Mouse (Mus musculus) CH12.LX (cell line): ENCODE measurements around the gene Nup88. TPM values are rescaled to one million over a fixed set of nuclear protein-coding genes. Genes with fewer than 3 reads are reported as not detected.

Source experiments
- DNase-seq: peaks from one replicate; pipeline ENCODE4 v3.0.0-alpha.2; 2013; ENCODE audit errors: extremely low read depth
- H3K27ac ChIP-seq: 2 replicates; pipeline ENCODE4 v1.5.1; 2012; ENCODE audit warnings: low read depth, mild to moderate bottlenecking, control low read depth, moderate library complexity; ENCODE audit not compliant: insufficient read depth
- H3K27me3 ChIP-seq: replicated peaks from 2 replicates; pipeline ENCODE3; 2012; ENCODE audit warnings: inconsistent platforms
- H3K36me3 ChIP-seq, 2 experiments: replicated peaks in 1 of 2; 2 replicates each; pipeline versions ENCODE3 to v1.6.1; 2012; ENCODE audit warnings: inconsistent platforms in 1 of 2, low read length in 1 of 2, mild to moderate bottlenecking in 1 of 2, mixed read lengths in 1 of 2, moderate library complexity in 1 of 2; ENCODE audit not compliant: control insufficient read depth in 1 of 2, insufficient read depth in 1 of 2
- H3K4me1 ChIP-seq, 2 experiments: 2 replicates each; pipeline ENCODE4 v1.6.1; 2012; ENCODE audit warnings: inconsistent platforms in 1 of 2, moderate library complexity in 1 of 2; ENCODE audit not compliant: insufficient read depth in 2 of 2, control insufficient read depth in 1 of 2
- H3K4me2 ChIP-seq: 2 replicates; pipeline ENCODE4 v1.6.1; 2012; ENCODE audit warnings: low read depth, mild to moderate bottlenecking, control low read depth; ENCODE audit not compliant: poor library complexity, insufficient read depth, severe bottlenecking
- H3K4me3 ChIP-seq, 3 experiments: fragments of 150-350 bp in 1 of 3; sonication (generic) in 1 of 3; replicated peaks in 1 of 3; 2 replicates each; pipeline versions ENCODE3 to v1.5.1; 2011 to 2012; ENCODE audit warnings: low read depth in 2 of 3, low read length in 2 of 3, mild to moderate bottlenecking in 2 of 3, moderate library complexity in 2 of 3, control low read depth in 1 of 3, improper control_type of control experiment in 1 of 3, inconsistent platforms in 1 of 3, mixed read lengths in 1 of 3; ENCODE audit not compliant: poor library complexity in 1 of 3
- H3K79me2 ChIP-seq: replicated peaks from 2 replicates; pipeline ENCODE4 v1.6.1; 2012; ENCODE audit warnings: mild to moderate bottlenecking, moderate library complexity; ENCODE audit not compliant: control insufficient read depth, poor library complexity, insufficient read depth, severe bottlenecking; ENCODE audit errors: extremely low read depth
- H3K9ac ChIP-seq: 2 replicates; pipeline ENCODE4 v1.6.1; 2012; ENCODE audit warnings: low read depth, mild to moderate bottlenecking, control low read depth, moderate library complexity; ENCODE audit not compliant: insufficient read depth
- H3K9me3 ChIP-seq: replicated peaks from 2 replicates; pipeline ENCODE3; 2012; ENCODE audit warnings: low read length, inconsistent platforms, mixed read lengths
- BHLHE40 ChIP-seq: IDR thresholded peaks from 2 replicates; pipeline ENCODE4 v1.6.1; 2011; ENCODE audit warnings: mild to moderate bottlenecking, low read depth, low read length, improper control_type of control experiment
- CHD1 ChIP-seq: IDR thresholded peaks from 2 replicates; pipeline ENCODE4 v1.6.1; 2012; ENCODE audit warnings: low read depth, low read length, improper control_type of control experiment, inconsistent platforms
- CHD2 ChIP-seq: IDR thresholded peaks from 2 replicates; pipeline ENCODE4 v1.6.1; 2011; ENCODE audit warnings: low read length, improper control_type of control experiment
- CTCF ChIP-seq, 2 experiments: IDR thresholded peaks in 1 of 2; conservative IDR thresholded peaks in 1 of 2; 2 replicates each; pipeline ENCODE4 v1.5.1; 2011 to 2012; ENCODE audit warnings: low read depth in 2 of 2, low read length in 2 of 2, improper control_type of control experiment in 1 of 2, inconsistent platforms in 1 of 2, mild to moderate bottlenecking in 1 of 2, moderate library complexity in 1 of 2
- ELF1 ChIP-seq: IDR thresholded peaks from 2 replicates; pipeline ENCODE4 v1.6.1; 2014; ENCODE audit warnings: low read depth, mild to moderate bottlenecking, inconsistent platforms, low read length, improper control_type of control experiment
- EP300 ChIP-seq: IDR thresholded peaks from 2 replicates; pipeline ENCODE4 v1.6.1; 2011; ENCODE audit warnings: low read length, improper control_type of control experiment
- IRF4 ChIP-seq: IDR thresholded peaks from 2 replicates; pipeline ENCODE4 v1.6.1; 2014; ENCODE audit warnings: low read depth, mild to moderate bottlenecking, inconsistent platforms, low read length, improper control_type of control experiment
- JUN ChIP-seq: IDR thresholded peaks from 2 replicates; pipeline ENCODE4 v1.6.1; 2011; ENCODE audit warnings: low read depth, mild to moderate bottlenecking, low read length, improper control_type of control experiment, moderate library complexity; ENCODE audit not compliant: insufficient read depth
- JUND ChIP-seq: conservative IDR thresholded peaks from 2 replicates; pipeline ENCODE4 v1.6.1; 2011; ENCODE audit warnings: low read depth, low read length, improper control_type of control experiment
- MAFK ChIP-seq: IDR thresholded peaks from 2 replicates; pipeline ENCODE4 v1.6.1; 2011; ENCODE audit warnings: low read length, improper control_type of control experiment; ENCODE audit not compliant: insufficient replicate concordance
- MAX ChIP-seq: IDR thresholded peaks from 2 replicates; pipeline ENCODE4 v1.6.1; 2011; ENCODE audit warnings: low read length, improper control_type of control experiment
- MAZ ChIP-seq: IDR thresholded peaks from 2 replicates; pipeline ENCODE4 v1.6.1; 2012; ENCODE audit warnings: low read depth, mild to moderate bottlenecking, inconsistent platforms, low read length, improper control_type of control experiment, moderate library complexity
- MEF2A ChIP-seq: IDR thresholded peaks from 2 replicates; pipeline ENCODE4 v1.6.1; 2014; ENCODE audit warnings: low read depth, mild to moderate bottlenecking, inconsistent platforms, low read length, improper control_type of control experiment, borderline replicate concordance
- MXI1 ChIP-seq: IDR thresholded peaks from 2 replicates; pipeline ENCODE4 v1.6.1; 2011; ENCODE audit warnings: mild to moderate bottlenecking, low read depth, low read length, improper control_type of control experiment
- MYC ChIP-seq: IDR thresholded peaks from 2 replicates; pipeline ENCODE4 v1.6.1; 2011; ENCODE audit warnings: low read depth, mild to moderate bottlenecking, improper control_type of control experiment, low read length
- NELFE ChIP-seq: IDR thresholded peaks from 2 replicates; pipeline ENCODE4 v1.6.1; 2011; ENCODE audit warnings: low read depth, low read length, improper control_type of control experiment
- PAX5 ChIP-seq: IDR thresholded peaks from 2 replicates; pipeline ENCODE4 v1.6.1; 2012; ENCODE audit warnings: low read length, inconsistent platforms, mixed read lengths
- POLR2A ChIP-seq: IDR thresholded peaks from 2 replicates; pipeline ENCODE4 v1.6.1; 2011; ENCODE audit warnings: low read depth, mild to moderate bottlenecking, improper control_type of control experiment, low read length
- POLR2AphosphoS2 ChIP-seq: IDR thresholded peaks from 2 replicates; pipeline ENCODE4 v1.6.1; 2011; ENCODE audit warnings: low read depth, low read length, improper control_type of control experiment
- RAD21 ChIP-seq: IDR thresholded peaks from 2 replicates; pipeline ENCODE4 v1.6.1; 2011; ENCODE audit warnings: low read depth, mild to moderate bottlenecking, low read length, improper control_type of control experiment, moderate library complexity
- RCOR1 ChIP-seq: conservative IDR thresholded peaks from 2 replicates; pipeline ENCODE4 v1.6.1; 2012; ENCODE audit warnings: low read depth, mild to moderate bottlenecking, inconsistent platforms, low read length, improper control_type of control experiment
- SIN3A ChIP-seq: IDR thresholded peaks from 2 replicates; pipeline ENCODE4 v1.6.1; 2012; ENCODE audit warnings: low read length, improper control_type of control experiment, inconsistent platforms
- SMC3 ChIP-seq: IDR thresholded peaks from 2 replicates; pipeline ENCODE4 v1.6.1; 2011; ENCODE audit warnings: low read depth, low read length, improper control_type of control experiment
- TBP ChIP-seq: conservative IDR thresholded peaks from 2 replicates; pipeline ENCODE4 v1.6.1; 2011; ENCODE audit warnings: low read depth, low read length, improper control_type of control experiment
- TCF12 ChIP-seq: IDR thresholded peaks from 2 replicates; pipeline ENCODE4 v1.6.1; 2014; ENCODE audit warnings: low read depth, mild to moderate bottlenecking, inconsistent platforms, low read length, improper control_type of control experiment
- UBTF ChIP-seq: IDR thresholded peaks from 2 replicates; pipeline ENCODE4 v1.6.1; 2012; ENCODE audit warnings: low read depth, mild to moderate bottlenecking, inconsistent platforms, low read length, improper control_type of control experiment, moderate library complexity
- USF1 ChIP-seq: IDR thresholded peaks from 2 replicates; pipeline ENCODE4 v1.6.1; 2014; ENCODE audit warnings: low read depth, mild to moderate bottlenecking, inconsistent platforms, low read length, improper control_type of control experiment
- USF2 ChIP-seq: conservative IDR thresholded peaks from 2 replicates; pipeline ENCODE4 v1.6.1; 2011; ENCODE audit warnings: low read depth, low read length, improper control_type of control experiment
- ZC3H11A ChIP-seq: IDR thresholded peaks from 2 replicates; pipeline ENCODE4 v1.6.1; 2012; ENCODE audit warnings: low read depth, mild to moderate bottlenecking, inconsistent platforms, low read length, improper control_type of control experiment
- ZMIZ1 ChIP-seq: IDR thresholded peaks from 2 replicates; pipeline ENCODE4 v1.6.1; 2012; ENCODE audit warnings: low read depth, mild to moderate bottlenecking, inconsistent platforms, low read length, improper control_type of control experiment
- ZNF384 ChIP-seq: IDR thresholded peaks from 2 replicates; pipeline ENCODE4 v1.6.1; 2012; ENCODE audit warnings: low read depth, low read length, improper control_type of control experiment, inconsistent platforms
- dilution Hi-C: fragments of 300-500 bp; cut with MboI; formaldehyde crosslinking; loops from 2 replicates; pipeline ENCODE4 v1.14.3; 2020; ENCODE audit warnings: low sequenced_read_pairs; ENCODE audit not compliant: extremely low pct_unique_long_range_greater_than_20kb, extremely low pct_ligation_motif_present
- in situ Hi-C: fragments of 300-500 bp; cut with MboI; formaldehyde crosslinking; loops from 3 replicates; pipeline ENCODE4 v1.14.3; 2019; ENCODE audit warnings: low sequenced_read_pairs, low pct_ligation_motif_present, low pct_unique_long_range_greater_than_20kb, mixed read lengths
- polyA plus RNA-seq: library from polyadenylated mRNA; unstranded; fragments of >175 nt; gene quantifications from 2 replicates; pipeline ENCODE4 v1.2.1, GENCODE M21; 2012; ENCODE audit warnings: low read depth; ENCODE audit not compliant: insufficient read length
- total RNA-seq, 2 experiments: library from RNA; depleted of rRNA; stranded (reverse); fragments of 300-350 nt in 1 of 2; fragments of >200 nt in 1 of 2; gene quantifications; 2 replicates each; pipeline ENCODE4 v1.2.3; 2012 to 2014

Gene Nup88
- total and polyA plus RNA-seq, 3 experiments = 125 to 208 (median 193) TPM

DNA sequence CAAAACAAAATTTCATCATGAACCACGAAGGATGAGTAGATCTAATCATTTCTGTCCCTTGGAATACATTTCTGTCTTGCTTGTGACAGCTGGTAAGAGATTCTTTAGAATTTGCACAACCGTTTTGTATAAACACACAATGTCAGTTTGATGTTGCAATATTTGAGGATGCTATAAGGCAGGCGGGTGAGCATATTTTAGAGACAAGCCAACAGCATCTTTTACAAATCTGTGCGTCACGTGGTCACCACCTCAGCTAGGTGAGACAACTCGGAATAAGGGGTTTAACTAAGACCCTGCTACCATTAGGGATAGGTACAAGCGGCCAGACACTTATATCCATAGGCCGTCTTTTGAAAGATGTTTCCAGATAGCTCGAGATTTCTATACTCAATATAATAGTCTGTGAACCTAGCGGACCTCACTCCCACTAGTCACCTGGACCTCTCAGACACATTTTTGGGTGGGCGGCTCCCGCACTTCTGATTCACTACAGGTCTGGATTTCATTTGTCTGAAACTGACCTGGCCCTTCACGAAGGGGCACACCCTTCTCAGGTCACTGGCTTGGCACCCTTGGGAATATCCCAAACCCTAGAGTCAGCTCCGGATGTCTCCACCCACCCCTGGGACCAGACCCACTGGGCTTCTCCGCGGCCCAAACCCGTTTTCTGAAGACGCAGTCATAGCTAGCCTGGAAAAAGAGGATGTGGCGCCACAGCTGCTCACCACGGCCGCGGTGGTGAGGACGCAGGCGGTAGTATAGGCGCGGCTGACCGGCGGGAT is 48.8 kb upstream of the Nup88 start:
- Histone ChIP-seq H3K4me1 (peaks cover 8 to 62% of the 10 kb centered on the region in 2 experiments), H3K4me3 (peak overlapping the region; percentile 80 to 92 (median 87)), H3K36me3 (peaks cover 14 to 60% of the 10 kb centered on the region in 2 experiments), H3K27me3 (no peaks in the 10 kb centered on the region), H3K9ac (peak overlapping the region; percentile 93), H3K27ac (peak overlapping the region; percentile 71)
- in situ Hi-C loops = no loop called here
- no peak for DNase-seq
- no peak for TF ChIP-seq CTCF (conservative IDR thresholded peaks at IDR 0.05 in 1 of 2, IDR thresholded peaks at IDR 0.05 in 1 of 2; ENCODE audit: low read depth in 2 of 2, low read length in 2 of 2)
- no peak; the same call in 1 of the 2 replicates for TF ChIP-seq NELFE
- TF ChIP-seq TBP = 0 out of 2 replicates have a peak, but pooled peaks have one; percentile 10
- TF ChIP-seq PAX5 = no peak
- peak; percentile 14; the same call in 1 of the 2 replicates for TF ChIP-seq MAZ
- TF ChIP-seq MXI1 = peak; percentile 90
- no peak for TF ChIP-seq ELF1
- TF ChIP-seq RAD21 = no peak
- TF ChIP-seq POLR2A = no peak
- peak; percentile 36 for TF ChIP-seq BHLHE40
- no peak for TF ChIP-seq SMC3
- peak; percentile 87 for TF ChIP-seq USF2
- TF ChIP-seq SIN3A = peak; percentile 95
- 0 out of 2 replicates have a peak, but pooled peaks have one; percentile 5 for TF ChIP-seq POLR2AphosphoS2
- TF ChIP-seq ZNF384 = no peak
- TF ChIP-seq TCF12 = no peak
- no peak for TF ChIP-seq JUND
- no peak for TF ChIP-seq JUN
- no peak for TF ChIP-seq MAFK
- no peak; the same call in 1 of the 2 replicates for TF ChIP-seq IRF4
- TF ChIP-seq RCOR1 = no peak; the same call in 1 of the 2 replicates
- TF ChIP-seq ZC3H11A = no peak
- TF ChIP-seq UBTF = peak; percentile 70; the same call in 1 of the 2 replicates
- TF ChIP-seq EP300 = peak; percentile 46; the same call in 1 of the 2 replicates
- TF ChIP-seq ZMIZ1 = no peak
- no peak for TF ChIP-seq CHD2
- TF ChIP-seq USF1 = peak; percentile 81
- peak; percentile 90 for TF ChIP-seq MAX
- TF ChIP-seq MEF2A = peak; percentile 17; the same call in 1 of the 2 replicates
- peak; percentile 88 for TF ChIP-seq MYC
- TF ChIP-seq CHD1 = 0 out of 2 replicates have a peak, but pooled peaks have one; percentile 85
- TF ChIP-seq, all 38 proteins: peak for 14
- Histone ChIP-seq H3K4me2 (peak overlapping the region; percentile 91), H3K79me2 (peaks cover 77% of the 10 kb centered on the region), H3K9me3 (no peaks in the 10 kb centered on the region)
- dilution Hi-C loops = no loop called here
